Mouse (Mus musculus) liver, embryonic 14.5 days (tissue): Measurements from ENCODE around the gene Ptpn14. TPM values are rescaled to one million over a fixed set of nuclear protein-coding genes. Genes with fewer than 3 reads are reported as not detected.

Experiments used
- ATAC-seq: fragments of 200-750 bp; cut with Nextera tagmentation; 2 replicates; pipeline ENCODE4 v1.8.0; 2017; ENCODE audit warnings: moderate number of reproducible peaks, mild to moderate bottlenecking, moderate library complexity; ENCODE audit not compliant: insufficient read depth
- DNase-seq, 3 experiments: peaks; one replicate each; pipeline ENCODE4 v3.0.0-alpha.2; 2012 to 2013; ENCODE audit warnings: low read depth in 3 of 3, low spot score in 3 of 3
- H3K27ac ChIP-seq: fragments of 300-500 bp; sonication (generic); 2 replicates; pipeline ENCODE4 v1.5.1; 2014; ENCODE audit warnings: moderate library complexity, mild to moderate bottlenecking, control low read depth, inconsistent platforms
- H3K27me3 ChIP-seq: fragments of 300-500 bp; sonication (generic); 2 replicates; pipeline ENCODE4 v1.6.1; 2014; ENCODE audit warnings: mild to moderate bottlenecking, low read length, moderate library complexity; ENCODE audit not compliant: control insufficient read depth, insufficient read depth
- H3K36me3 ChIP-seq: fragments of 300-500 bp; sonication (generic); replicated peaks from 2 replicates; pipeline ENCODE4 v1.6.1; 2014; ENCODE audit warnings: low read depth; ENCODE audit not compliant: control insufficient read depth, insufficient read depth
- H3K4me1 ChIP-seq, 2 experiments: fragments of 200-500 bp in 1 of 2; fragments of 300-500 bp in 1 of 2; sonication (generic) in 1 of 2; replicated peaks; 2 replicates each; pipeline ENCODE4 v1.6.1; 2012 to 2014; ENCODE audit warnings: antibody characterized with exemption in 1 of 2, inconsistent platforms in 1 of 2, low read length in 1 of 2; ENCODE audit not compliant: control insufficient read depth in 2 of 2, insufficient read depth in 2 of 2
- H3K4me2 ChIP-seq: fragments of 300-500 bp; sonication (generic); 2 replicates; pipeline ENCODE4 v1.6.1; 2014; ENCODE audit warnings: low read depth, mild to moderate bottlenecking, control low read depth, moderate library complexity
- H3K4me3 ChIP-seq, 2 experiments: fragments of 200-500 bp in 1 of 2; fragments of 300-500 bp in 1 of 2; sonication (generic) in 1 of 2; 2 replicates each; pipeline ENCODE4 v1.5.1; 2012 to 2014; ENCODE audit warnings: low read depth in 2 of 2, low read length in 2 of 2, mild to moderate bottlenecking in 2 of 2, control low read depth in 1 of 2, inconsistent platforms in 1 of 2, moderate library complexity in 1 of 2; ENCODE audit not compliant: insufficient read depth in 1 of 2
- H3K9ac ChIP-seq: fragments of 300-500 bp; sonication (generic); replicated peaks from 2 replicates; pipeline ENCODE4 v1.6.1; 2014; ENCODE audit warnings: mild to moderate bottlenecking, control low read depth, moderate library complexity
- H3K9me3 ChIP-seq: fragments of 300-500 bp; sonication (generic); 2 replicates; pipeline ENCODE4 v1.6.1; 2016; ENCODE audit warnings: low read length, mixed read lengths; ENCODE audit not compliant: control insufficient read depth
- CTCF ChIP-seq: IDR thresholded peaks from 2 replicates; pipeline ENCODE4 v1.5.1; 2016; ENCODE audit warnings: antibody characterized with exemption, low read depth, control low read depth
- EP300 ChIP-seq: IDR thresholded peaks from 2 replicates; pipeline ENCODE4 v1.6.1; 2016; ENCODE audit warnings: antibody characterized with exemption, low read depth
- WGBS: fragments of 180-500 bp; shearing (Covaris S2); extraction: QIAGEN DNeasy Blood & Tissue Kit; methylation state at CpG from one replicate; pipeline ENCODE4 v1.1.7; 2014; ENCODE audit not compliant: insufficient replicate concordance; 5-methylcytosine and 5-hydroxymethylcytosine counted together
- polyA plus RNA-seq, 2 experiments: library from polyadenylated mRNA; depleted of rRNA in 1 of 2; stranded (reverse) in 1 of 2; unstranded in 1 of 2; fragments of >200 nt; fragmentation: Nextera tagmentation in 1 of 2; extraction: Ambion mirVana in 1 of 2; gene quantifications; 2 replicates each; pipeline versions ENCODE4 v1.2.1 to v1.2.3; 2012 to 2014

Ptpn14 gene
- polyA plus RNA-seq, 2 experiments, result 0.22 to 0.50 TPM

DNA sequence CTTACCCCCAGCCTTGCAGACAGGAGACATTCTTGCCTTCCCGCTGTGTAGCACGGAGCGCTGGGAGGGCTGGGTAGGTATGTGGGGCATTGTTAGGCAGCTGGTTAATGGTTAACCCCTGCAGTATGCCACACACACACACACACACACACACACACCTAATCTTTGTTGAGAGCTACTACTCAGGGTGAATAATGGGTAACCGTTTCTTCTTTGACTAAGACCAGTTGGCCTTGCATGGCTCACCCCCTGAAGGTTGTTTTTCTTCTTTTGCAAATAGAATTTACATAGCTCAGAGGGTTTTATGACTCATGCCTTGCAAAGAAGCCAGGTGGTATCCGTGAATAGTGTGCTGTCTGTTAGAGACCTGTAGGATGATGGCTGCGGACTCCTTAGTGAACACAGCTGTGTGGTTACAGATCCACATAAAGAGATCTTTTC is 33.5 kb downstream of the Ptpn14 start:
- TF ChIP-seq CTCF (no peak), EP300 (no peak)
- no peaks in the 10 kb centered on the region for H3K36me3 ChIP-seq
- no peak overlapping the region for H3K9ac ChIP-seq
- H3K27ac ChIP-seq, result no peak overlapping the region
- H3K4me2 ChIP-seq, result no peak overlapping the region
- 62% methylated on average over 6 of the region's 6 CpGs for WGBS
- no peak overlapping the region for H3K4me3 ChIP-seq
- no peak for DNase-seq
- peaks cover 14 to 20% of the 10 kb centered on the region in 2 experiments for H3K4me1 ChIP-seq
- no peaks in the 10 kb centered on the region for H3K9me3 ChIP-seq
- ATAC-seq, result no peak
- H3K27me3 ChIP-seq, result no peaks in the 10 kb centered on the region

DNA sequence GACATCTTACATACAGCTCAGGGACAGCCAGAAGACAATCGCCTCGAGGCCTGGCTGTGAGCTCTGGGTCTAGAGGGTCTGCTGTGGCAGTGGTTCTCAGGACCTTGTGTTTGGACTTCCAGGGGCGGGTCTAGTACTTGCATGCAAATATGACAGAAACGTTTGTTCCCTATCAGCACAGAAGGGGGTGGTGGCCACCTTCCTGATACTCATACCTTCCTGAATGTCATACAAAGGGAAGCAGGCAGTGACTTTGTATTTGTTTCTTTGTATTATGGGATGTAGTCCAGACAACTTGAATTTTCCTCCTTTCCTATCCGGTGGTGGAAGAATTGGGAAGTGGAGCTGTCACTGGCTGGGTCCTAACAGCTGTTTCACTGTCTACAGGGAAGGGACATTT is 36.2 kb downstream of the Ptpn14 start:
- ATAC-seq, result no peak
- H3K36me3 ChIP-seq, result no peaks in the 10 kb centered on the region
- H3K9me3 ChIP-seq, result no peaks in the 10 kb centered on the region
- H3K4me2 ChIP-seq, result no peak overlapping the region
- no peaks in the 10 kb centered on the region for H3K27me3 ChIP-seq
- no peak for DNase-seq
- no peak overlapping the region for H3K9ac ChIP-seq
- 30% methylated on average over 5 of the region's 5 CpGs for WGBS
- H3K4me3 ChIP-seq, result no peak overlapping the region
- no peak overlapping the region for H3K27ac ChIP-seq
- H3K4me1 ChIP-seq, result peaks cover 0 to 7% of the 10 kb centered on the region in 2 experiments; a peak in 2 of 4 replicates
- TF ChIP-seq CTCF (no peak), EP300 (no peak)

DNA sequence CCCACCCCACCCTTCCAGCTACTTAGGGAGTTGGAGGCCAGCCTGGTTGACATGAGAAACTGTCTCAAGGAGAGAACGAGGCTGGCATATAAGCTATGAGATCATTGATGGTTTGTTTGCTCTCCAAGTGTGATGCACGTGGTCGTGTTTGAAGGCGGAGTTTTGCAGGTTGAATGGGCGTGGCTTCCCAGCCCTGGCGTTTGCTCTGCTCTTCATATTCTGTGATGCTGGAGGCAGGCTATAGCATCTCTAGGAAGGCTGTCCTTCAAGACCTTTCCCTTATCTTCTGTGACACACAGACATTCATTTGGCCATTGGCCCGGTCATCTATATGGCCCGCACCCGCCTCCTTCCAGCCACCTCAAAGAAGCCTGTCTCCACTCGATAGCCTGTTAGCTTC is 39.1 kb downstream of the Ptpn14 start:
- no peaks in the 10 kb centered on the region for H3K36me3 ChIP-seq
- no peak overlapping the region for H3K9ac ChIP-seq
- DNase-seq, result no peak
- H3K27me3 ChIP-seq, result no peaks in the 10 kb centered on the region
- TF ChIP-seq CTCF, result no peak
- TF ChIP-seq EP300, result no peak
- H3K4me1 ChIP-seq, result peaks cover 0 to 4% of the 10 kb centered on the region in 2 experiments; a peak in 2 of 4 replicates
- no peak overlapping the region for H3K4me3 ChIP-seq
- no peaks in the 10 kb centered on the region for H3K9me3 ChIP-seq
- H3K4me2 ChIP-seq, result no peak overlapping the region
- H3K27ac ChIP-seq, result no peak overlapping the region
- no peak for ATAC-seq
- WGBS, result 48% methylated on average over 10 of the region's 10 CpGs

DNA sequence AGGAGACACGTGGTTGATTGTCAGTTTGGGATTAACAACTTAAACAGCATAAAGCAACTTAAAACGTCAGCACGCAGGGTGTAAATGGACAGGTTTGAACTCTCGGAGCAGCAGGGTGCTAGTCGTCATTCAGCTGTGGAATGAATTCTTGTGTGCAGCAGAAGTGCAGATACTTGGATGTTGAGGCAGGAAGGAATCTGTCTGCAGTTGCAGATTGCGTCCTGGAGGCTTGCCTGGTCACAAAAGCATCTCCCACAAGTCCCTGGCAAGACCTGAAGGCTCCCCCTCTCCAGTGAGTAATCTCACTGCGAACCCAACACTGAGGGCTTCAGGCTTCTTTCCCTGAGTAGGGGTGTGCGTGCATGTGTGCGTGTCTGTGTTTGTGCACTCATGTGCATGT is 39.8 kb downstream of the Ptpn14 start:
- Histone ChIP-seq H3K4me2 (no peak overlapping the region), H3K36me3 (no peaks in the 10 kb centered on the region), H3K27me3 (no peaks in the 10 kb centered on the region), H3K9ac (no peak overlapping the region), H3K4me3 (no peak overlapping the region), H3K4me1 (peaks cover 0 to 4% of the 10 kb centered on the region in 2 experiments; a peak in 2 of 4 replicates), H3K9me3 (no peaks in the 10 kb centered on the region), H3K27ac (no peak overlapping the region)
- 60% methylated on average over 9 of the region's 9 CpGs for WGBS
- ATAC-seq (no peak), DNase-seq (no peak)
- TF ChIP-seq CTCF, result no peak
- TF ChIP-seq EP300, result no peak

DNA sequence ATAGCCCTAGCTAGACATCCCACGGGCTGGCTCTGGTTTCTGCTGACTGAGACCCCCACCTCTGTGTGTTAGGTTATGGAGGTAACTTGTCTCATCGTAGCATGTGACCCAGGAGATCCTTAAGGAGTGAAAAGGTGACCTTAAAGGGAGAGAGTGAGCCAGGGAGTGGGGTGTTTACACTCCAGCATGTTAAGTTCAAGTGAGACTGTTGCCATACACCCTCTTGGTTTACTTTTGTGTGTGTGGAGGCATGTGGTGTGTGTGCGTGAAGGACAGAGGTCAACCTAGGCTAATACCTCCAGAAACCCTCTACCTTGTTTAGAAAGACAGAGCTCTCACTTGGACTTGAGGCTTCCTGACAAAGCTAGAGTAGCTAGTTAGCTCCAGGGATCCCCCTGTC is 42.4 kb downstream of the Ptpn14 start:
- Histone ChIP-seq H3K4me1 (peaks cover 0 to 4% of the 10 kb centered on the region in 2 experiments; a peak in 2 of 4 replicates), H3K9me3 (no peaks in the 10 kb centered on the region), H3K27ac (no peak overlapping the region), H3K9ac (no peak overlapping the region), H3K4me2 (no peak overlapping the region), H3K36me3 (no peaks in the 10 kb centered on the region), H3K27me3 (no peaks in the 10 kb centered on the region), H3K4me3 (no peak overlapping the region)
- TF ChIP-seq EP300 (no peak), CTCF (no peak)
- WGBS, result 67% methylated on average over 3 of the region's 3 CpGs
- ATAC-seq, result no peak
- no peak for DNase-seq
